Mouse (Mus musculus): ENCODE results near the gene Phyh.

Gene Phyh

DNA sequence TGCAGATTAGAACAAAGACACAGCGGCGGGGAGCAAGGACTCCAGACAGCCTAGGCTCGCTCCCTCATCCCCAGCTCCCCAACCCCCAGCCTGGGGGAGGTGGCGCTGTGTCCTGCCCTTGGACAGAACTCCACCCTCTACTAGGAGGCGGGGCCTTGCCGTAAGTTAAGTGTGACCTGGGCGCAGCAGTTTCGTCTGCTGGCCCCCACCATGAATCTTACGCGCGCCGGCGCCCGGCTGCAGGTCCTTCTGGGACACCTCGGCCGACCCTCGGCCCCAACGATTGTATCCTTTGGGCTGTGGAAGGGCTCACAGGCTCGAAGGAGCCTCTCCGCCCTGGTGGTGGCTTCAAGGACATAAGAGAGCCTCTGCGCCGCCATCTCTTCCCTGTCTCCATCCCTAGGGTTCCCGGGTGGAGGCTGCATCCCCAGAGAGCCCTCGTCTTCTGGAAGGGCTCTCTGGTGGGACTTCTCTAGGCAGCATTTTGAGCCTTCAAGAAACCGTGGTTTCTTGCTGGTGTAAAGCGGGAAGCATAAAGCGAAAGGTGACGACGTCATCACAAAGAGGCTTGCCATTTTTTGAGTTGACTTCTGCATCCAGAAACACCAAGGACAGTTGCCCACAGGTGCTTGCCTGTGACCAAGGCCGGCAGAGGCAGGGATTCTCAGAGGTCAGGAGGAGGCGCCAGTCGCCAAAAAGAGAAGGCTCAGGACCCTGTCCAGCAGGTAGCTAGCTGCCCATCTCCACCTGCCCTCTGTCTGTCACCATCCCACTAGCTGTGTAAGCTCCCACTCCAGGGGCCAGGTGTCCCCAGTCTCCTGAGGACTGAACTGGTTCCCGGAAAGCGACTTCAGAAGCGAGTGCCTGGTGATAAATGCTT lies at the start of gene Phyh:
Phyh (plus strand) TSS at position 160 of the 880 bp plus-strand sequence.
- DNase-seq = peak; percentile 93 to 94

DNA sequence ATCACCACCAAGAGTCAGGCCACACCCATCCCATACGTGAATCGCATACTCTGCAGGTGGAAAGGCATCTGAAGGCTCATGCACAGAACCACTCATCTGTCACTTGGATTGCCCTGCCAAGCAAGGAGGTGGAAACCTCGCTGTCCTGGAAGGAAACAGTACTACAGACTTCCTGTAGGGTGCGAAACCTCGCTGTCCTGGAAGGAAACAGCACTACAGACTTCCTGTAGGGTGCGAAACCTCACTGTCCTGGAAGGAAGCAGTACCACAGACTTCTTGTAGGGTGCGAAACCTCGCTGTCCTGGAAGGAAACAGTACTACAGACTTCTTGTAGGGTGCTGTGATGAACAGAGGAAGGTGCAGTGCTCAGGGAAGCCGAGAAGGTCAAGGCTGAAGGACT lies 46.1 kb upstream of the Phyh start:
- DNase-seq = no peak

DNA sequence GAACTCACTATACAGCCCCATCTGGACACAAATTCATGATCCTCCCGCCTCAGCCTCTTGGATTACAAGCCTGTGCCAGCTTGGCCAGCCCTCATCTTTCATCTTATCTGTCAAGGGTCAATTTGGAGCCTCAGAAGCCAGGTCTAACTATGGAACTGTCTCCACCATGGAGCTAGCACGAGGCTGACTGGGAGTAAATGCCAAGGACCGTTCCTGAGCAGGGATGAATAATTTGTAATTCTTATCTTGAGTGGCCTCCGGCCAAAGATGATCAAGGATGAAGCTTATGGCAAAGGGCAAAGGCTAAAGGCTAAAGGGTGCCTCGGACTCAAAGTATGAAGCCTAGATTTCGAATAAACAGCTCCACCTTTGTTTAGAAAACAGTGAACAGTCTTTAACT lies 45.5 kb upstream of the Phyh start:
- no peak for DNase-seq

DNA sequence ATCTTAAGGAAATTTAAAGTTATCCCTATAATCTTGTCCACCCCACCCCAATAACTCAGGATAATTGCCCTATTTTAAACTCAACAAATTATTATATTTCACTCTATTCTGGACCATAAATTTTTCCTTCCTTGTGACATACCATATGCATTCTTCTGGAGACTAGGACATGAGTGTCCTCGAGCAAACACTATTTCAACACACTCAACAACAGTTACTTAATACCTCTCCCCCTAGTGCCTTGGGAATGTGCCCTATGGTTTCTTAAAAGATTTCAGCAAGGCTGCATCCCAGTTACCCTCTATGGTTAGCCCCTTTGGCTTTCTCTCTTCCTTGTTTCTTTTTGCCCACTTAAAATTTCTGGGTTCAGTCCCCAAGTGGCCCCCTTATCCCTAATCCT lies 43.7 kb upstream of the Phyh start:
- no peak for DNase-seq

DNA sequence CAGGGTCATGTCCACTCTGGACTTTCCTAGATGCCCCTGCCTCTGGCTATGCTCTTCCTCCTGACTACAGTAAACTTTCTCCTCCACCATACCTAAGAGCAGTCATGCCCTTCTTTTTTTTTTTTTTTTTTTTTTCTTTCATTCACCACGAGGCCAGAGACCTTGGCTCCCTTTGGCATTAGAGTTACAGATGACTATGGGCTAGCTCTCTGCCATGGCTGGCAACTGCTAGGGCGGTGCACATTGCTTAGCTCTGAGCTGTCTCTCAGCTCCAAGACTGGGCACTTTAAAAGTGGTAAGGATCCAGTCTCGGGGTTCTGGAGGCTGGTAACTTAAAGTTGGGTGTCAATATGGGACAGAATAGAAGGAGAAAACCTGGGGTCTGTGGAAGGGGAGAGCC lies 42.7 kb upstream of the Phyh start:
- DNase-seq = no peak

DNA sequence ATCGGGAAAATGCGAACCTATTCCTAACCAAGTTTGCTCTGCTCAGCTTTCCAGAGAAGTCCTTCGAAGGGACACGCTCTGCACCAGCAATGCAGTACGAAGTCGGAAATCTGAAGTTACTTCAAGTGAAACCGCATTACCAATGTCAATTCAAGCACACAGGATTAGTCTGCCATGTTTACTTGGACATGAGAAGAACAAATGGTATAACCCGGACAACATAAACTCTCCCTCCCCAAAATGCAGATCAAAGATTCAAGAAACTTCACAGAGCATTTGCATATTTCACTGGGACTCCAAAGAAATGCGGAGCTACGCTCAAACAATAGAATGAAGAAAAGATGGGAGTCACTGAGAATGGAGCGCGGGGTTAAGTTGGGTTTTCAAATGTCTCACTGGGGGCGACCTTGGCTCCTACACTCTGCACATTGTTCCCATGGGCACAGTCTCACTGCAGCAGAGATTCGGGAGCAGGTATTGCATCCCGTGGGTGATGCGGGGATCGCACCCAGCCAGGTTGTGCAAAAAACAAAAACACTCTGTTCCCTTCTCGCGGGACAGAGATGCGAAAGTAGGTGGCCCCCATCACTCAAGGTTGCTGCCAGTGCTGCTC lies 38.0 kb upstream of the Phyh start:
- peak; percentile 17 to 20 for DNase-seq

DNA sequence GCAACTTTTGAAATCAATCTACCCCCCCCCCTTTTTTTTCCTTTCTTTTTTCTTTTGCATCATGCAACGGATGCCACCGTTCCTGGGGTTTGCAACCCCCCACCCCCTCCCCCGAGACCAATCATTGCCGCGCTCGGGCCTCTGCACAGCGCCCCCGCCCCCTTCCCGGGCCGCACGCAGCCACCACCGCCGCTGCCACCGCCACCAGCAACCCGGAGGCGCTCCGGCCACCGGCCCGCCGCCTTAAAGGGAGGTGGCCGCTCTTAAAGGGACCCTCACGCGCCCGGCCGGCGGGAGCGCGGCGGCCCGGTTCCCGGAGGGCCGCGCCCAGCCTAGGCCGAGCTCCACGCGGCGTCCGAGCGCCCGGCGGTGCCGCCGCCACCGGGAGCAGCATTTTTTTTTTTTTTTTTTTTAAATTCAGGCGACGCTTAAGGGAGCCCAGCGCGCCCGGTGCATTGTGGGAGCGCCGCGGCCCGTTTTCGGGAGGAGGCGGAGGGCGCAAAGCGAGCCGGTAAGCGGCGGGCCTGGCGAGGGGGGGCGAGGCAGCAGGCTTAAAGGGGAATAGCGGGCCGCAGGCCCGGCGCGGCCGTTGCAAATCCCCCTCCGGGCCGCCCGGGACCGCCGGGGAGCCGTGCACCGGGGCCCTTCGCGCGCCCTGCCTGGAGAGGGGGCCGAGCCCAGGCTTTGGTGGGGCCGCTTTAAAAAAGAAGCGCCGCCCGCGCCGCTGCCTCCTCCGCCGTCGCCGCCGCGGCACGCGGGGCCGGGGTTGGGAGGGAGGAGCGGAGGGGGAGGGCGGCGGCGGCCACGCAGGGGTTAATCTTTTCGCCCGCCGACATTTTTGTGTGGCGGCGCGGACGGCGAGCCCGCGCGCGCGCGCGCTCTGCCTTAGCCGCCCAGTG lies 37.2 kb upstream of the Phyh start, which contains the start of gene Sephs1:
Sephs1 (plus strand) TSS at position 215 of the 899 bp plus-strand sequence.
- peak; percentile 81 for DNase-seq

DNA sequence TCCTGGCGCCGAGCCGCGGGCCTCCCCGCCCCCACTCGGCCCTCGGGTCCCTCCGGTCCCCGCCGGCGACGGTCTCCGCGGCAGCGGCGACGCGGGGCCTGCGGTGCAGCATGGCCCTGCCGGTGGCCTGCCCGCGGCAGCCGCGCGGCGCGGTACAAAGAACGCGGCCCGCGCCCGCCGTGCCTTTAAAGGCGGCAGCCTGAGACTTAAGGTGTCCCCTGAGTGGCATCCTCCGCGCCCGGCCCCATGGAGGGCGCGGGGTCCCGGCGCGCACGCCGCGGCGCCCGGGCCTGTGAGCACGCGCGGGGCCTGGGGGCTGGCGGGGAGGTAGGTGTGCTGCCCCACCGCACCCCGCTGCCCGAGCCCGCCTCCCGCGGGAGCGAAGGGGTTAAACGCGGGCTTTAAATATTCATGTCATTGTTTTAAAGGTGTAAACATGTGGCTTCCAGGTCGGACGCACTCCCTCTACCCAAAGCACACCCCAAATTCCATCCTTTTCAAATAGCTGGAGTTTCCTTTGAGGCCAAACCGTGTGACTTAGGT lies 36.5 kb upstream of the Phyh start:
- peak; percentile 55 to 69 for DNase-seq

DNA sequence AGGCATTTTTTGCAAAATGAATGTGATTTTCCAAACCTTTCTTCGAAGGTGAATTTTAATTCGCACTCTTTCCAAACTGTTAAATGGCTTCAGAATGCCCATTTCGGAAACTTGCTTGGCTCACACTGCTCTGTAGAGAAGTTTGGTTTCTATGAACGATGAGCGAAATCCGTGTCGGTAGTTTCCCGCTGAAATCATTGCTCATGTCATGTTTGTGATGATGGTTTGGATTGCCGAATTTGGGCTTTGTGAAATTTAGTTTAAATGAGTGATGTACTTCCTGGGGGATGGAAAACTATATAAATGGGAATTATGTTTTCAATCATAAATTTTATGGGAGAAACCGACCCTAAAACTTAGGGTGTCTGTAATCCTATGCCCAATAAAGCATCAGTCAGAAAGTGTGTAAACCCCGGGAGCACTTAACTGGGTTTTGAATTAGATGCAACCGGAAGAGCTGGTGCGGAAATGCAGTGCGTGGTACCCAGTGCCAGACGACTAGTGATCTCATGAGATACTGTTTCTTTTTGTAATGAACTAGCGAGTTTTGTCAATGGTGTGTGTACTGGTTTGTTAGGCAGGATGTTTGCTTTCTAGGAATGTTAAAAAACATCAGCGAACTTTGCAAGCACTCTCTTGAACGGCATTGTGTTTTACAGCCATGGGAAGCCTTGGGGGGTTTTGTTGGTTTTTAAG lies 35.7 kb upstream of the Phyh start:
- DNase-seq = no peak

DNA sequence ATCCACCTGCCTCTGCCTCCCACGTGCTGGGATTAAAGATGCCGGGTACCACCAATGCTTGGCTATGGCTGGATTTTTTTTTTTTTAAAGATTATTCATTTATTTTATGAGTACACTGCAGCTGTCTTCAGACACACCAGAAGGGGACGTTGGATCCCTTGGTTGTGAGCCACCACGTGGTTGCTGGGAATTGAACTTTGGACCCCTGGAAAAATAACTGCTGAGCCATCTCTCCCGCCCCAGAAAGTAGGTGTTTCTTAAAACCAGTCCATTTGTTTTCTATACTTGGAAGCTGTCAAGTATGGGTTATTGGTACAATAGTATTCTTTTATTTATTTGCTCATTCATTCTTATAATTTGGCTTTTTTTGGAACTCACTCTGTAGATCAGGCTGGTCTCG lies 31.9 kb upstream of the Phyh start:
- DNase-seq = peak; percentile 51 to 75

DNA sequence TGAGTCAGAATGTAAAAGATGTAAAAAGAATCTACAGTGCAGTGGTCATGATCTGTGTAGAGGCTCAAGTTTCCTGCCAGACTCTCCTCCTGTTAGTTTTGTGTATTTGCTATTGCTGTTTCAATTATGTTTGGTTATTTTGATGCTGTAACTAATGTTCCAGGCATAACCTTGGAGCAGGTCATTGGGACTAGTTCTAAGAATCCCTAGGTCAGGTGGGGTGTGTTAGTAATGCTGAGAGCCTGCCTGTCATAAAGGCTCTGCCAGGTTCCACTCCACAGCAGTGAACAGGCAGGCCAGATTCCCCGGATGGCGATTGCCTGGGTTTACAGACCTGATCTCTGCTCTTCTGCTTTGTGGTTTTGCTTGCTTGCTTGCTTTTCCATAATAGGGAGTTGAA lies 23.2 kb upstream of the Phyh start:
- no peak for DNase-seq

DNA sequence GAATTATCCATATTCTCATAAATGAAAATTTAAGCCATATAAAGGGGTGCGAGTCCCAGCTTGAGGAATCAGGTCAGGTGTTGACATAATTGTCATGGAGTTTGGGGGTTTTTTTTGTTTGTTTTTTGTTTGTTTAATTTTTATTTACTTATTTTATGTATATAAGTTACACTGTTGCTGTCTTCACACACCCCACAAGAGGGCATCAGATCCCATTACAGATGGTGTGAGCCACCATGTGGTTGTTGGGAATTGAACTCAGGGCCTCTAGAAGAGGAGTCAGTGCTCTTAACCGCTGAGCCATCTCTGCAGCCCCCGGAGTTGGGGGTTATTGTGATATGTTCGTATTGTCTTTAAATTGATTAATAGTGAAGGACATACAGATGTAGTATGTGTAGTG lies 21.8 kb upstream of the Phyh start:
- no peak for DNase-seq

DNA sequence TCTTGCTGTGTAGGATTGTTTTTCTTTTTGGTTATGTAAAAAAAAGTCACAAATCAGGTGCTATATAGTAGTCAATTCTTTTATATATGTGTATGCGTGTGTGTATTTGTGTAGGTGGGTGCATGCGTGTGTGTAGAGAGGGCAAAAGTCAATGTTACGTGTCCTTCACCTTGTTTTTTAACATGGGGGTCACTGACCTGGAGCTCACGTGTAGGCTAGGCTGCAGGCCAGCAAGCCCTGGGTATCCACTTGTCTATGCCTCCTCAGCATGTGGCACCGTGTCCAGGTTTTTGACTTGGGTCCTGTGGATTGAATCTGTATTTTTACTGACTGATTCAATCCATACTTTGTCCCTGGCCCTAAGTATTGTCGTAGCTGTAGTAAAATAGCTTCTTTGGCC lies 18.2 kb upstream of the Phyh start:
- DNase-seq = peak; percentile 38 to 61

DNA sequence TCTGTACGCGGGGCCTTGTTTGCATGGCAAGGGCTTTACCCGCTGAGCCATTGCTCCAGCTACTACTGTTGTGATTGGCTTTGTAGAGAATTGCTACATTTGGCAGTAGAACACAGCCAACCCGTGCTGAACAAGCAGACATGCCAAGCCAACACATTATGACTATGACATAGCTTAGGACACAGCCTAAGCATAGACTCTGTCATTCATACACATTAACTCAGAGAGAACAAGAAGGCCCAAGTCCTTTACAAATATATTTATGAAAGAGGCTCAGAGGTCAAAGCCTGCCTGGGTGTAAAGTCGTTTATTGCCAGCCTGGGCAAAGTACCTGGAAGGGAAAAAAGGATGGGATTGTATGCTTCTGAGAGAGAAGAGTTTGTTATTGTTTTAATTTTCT lies 16.5 kb upstream of the Phyh start:
- DNase-seq = peak; percentile 33 to 43

DNA sequence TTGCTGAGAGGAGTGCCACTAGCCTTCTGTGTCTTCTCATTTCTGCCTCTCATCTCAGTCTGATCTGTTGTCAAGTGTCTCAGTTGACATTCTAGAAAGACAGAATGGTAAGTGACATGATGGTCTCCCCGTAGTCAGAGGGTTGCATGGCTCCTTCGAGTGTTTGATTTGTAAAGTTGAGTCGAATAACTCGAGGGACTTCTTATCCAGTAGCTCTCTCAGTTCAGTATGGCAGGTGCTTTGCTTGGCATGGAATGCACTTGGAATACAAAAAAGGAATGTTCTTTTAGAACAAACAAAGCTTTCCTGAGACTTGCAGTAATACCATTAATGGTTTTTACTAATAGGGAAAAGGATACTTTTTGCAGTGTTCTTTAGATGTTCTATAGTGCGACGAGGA lies 11.7 kb upstream of the Phyh start:
- no peak for DNase-seq

DNA sequence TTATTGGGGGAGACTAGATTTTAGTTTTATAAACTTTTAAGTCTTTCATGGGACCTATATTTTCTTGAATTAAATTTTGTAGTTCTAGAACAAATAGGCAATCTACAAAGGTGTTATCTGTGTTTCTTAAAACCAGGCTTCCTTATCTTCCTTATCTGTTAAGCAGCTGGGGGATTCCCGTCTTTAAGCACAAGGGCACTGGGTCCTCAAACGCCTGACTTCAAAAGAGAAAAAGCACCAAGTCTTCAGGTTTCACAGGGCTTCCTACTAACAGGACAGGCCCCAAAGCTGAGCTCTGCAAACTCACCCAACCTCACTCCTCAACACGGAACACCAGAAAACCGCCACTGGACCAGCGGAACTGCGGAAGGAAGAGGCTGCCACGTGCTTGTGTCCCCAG lies 10.9 kb upstream of the Phyh start:
- no peak for DNase-seq

DNA sequence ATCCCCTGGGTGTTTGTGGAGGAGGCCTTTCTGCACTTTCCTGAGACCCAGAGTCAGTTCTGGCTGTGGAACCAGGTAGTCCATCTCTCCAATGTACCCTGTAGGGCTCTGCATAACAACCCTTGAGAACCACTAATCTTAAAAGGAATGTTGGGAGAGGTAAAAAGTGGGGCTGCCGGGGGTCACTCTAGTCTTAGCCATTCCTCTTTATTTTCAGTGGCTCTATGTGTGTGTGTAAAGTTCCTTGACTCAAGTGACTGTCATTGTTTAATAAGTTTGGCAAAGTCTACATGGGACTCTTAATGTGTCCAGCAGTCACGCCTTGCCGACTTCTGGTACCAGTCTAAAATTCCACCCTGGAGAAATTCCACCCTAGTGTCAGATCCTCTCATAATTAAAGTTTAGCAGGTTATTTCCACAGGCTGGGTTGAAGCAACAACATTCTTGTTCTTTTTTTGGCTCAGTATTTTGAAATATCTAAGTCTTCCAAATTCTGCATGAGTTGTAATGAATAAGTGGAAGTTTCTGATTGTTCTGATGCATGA lies 10.0 kb upstream of the Phyh start:
- peak in 1 of 2 experiments; percentile 48 for DNase-seq

DNA sequence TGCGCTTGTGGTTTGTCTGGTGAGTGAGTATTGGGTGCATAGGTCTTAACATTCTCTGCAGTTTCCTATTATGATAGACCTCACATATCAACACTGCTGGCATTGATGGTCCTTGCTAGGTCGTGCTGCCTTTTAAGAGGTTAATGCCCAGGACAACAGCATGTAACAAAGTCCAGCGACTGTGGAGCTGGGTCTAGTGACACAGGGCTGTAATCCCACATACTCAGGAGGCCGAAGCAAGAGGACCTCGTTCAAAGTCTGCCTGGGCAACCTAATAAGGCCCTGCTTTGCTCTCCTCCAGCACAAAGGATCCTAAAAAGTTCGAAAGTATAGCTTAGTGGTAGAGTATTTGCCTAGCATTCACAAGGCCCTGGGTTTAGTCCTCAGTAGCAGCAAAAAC lies 8.9 kb upstream of the Phyh start:
- DNase-seq = peak; percentile 15 to 37

DNA sequence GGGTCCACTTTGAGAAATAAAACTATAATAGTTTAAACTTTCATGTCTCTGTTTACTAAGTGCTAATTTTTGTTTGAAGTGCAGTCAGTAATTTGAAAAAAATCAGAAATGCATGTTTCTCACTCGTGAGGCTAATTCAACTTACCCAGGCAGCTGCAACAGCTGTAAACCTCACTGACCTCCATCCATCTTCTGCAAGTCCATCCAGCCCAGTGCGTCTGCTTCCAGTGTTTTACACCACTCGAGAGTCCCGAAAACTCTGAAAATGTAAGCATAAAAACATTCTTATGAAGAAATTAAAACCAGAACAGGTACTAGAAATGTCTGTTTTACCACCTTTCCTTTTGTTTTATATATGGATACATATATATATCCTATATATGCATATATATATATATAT lies 8.3 kb upstream of the Phyh start:
- DNase-seq = no peak

DNA sequence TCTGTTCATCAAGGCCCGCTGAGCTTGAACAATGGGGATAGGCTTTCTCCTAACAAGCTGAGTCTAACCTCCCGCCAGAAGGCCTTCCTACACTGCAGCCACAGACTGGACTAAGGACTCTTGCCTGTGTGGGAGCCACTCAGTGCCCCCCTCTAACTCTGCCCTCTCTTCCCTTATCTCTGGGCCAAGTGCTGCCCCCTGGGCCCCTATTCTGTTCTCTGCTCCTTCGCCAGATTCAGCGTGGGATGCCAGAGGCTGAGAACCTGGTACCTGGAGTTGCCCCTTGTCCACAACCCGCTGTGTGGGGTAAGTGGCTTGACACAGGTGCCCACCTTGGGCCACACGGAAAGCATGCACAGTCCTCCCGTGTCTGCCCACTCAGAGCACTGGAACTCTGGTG lies 4.9 kb upstream of the Phyh start:
- no peak for DNase-seq

DNA sequence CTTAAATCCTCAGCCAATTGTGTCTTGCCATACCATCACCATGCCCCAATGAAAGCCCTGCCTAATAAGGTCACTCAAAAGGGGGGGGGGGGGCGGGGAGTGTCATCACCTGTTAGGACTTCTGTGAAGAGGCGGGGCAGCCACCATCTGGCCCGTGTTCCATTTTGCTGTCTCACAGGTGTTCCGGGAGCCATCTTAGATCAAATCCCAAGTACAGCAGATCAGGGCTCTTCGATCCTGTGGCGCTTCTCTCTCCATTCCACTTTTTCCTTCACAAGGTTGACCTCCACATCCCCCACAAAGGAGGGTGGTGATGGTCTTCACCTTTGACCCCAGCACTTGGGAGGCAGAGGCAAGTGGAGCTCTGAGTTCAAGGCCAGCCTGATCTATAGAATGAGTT lies 2.8 kb upstream of the Phyh start:
- DNase-seq = no peak

Measured in kidney, adult 8-10 months (tissue).